Mouse (Mus musculus): ENCODE measurements around the gene Map3k15.

The Map3k15 gene

DNA sequence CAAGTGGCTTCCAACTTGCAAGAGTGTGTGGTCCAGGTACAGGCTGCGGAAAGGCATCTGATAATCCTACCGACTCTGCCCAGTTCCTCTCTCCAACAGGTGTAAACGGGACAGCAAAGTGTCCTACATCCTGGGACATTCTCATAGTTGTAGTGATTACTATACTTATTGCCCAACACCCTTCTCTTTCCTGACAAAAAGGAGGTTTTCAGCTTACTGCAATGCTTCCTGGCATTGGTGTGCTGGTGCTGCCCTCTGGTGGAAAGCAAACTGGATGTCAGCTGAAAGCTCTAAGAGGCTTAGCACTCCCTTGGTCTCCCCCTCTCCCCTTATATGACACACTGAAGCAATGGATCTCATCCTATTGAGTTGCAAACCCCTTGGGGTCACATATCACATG lies 128.4 kb downstream of the Map3k15 start:
- in situ Hi-C loops (cut with MboI; ENCODE audit: unreplicated experiment in 2 of 2), result loop anchor here (5.0 to 25.0 kb wide), 6 partner anchors 51 to 672 kb away; partner anchors contain the start of gene Sh3kbp1 (in 1 of the 2)

DNA sequence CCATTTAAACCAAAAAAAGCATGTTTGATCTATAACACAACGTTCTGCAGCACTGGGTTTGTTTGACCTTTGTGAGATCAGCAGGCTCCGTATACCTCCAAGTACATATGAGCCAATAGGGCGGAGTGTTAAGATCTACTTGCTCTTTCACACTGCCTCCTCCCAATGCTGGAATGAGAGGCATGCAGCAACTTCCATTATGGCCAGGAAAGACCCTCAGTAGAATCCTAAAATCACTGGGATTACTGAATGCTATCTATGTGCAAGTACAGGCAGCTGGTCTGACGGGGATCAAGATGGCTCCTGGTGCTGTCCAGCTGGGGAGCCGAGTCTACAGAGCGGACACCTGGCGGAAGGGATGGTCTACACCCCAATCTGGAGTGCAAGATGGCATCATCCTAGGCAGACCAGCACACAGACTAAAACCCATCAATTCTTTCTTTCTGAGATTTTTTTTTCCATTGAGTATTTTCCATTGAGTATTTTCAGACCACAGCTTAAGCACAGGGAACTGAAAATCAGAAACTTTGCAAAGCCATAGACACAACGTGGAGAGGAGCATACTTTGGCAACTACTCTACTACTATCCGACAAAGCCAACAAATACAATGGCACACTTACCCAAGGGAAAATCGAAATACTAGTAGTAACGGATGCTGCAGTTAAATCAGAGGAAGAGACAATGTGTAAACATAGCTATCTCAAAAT lies 146.1 kb downstream of the Map3k15 start:
- in situ Hi-C loops (cut with MboI; ENCODE audit: unreplicated experiment in 2 of 2), result no loop called here

DNA sequence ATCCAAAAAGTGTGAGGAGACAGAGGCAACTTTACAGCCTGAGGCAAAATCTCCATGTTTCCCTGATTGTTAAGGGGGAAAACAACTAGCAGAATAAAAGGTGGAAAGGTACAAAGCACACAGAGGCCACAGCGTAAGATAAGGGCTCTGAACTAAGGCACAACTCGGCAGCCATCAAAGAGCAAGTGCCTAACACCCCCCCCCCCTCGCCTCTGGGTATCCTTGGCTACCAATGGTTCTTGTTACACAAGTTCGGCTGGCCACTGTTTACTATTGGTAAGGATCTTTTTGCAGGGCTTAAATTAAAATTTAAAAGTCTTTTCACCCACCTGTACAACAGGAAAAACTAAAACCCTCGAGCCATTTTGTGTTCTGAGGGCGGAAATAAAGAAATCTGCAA lies 147.5 kb downstream of the Map3k15 start:
- in situ Hi-C loops (cut with MboI; ENCODE audit: unreplicated experiment in 2 of 2), result no loop called here

- in situ Hi-C loops (cut with MboI; ENCODE audit: unreplicated experiment in 2 of 2), result no loop called here
Observed at GRCm38 (mm10) chrX:160136153-160136552, 147.9 kb downstream of the Map3k15 start.

- in situ Hi-C loops (cut with MboI; ENCODE audit: unreplicated experiment in 2 of 2), result no loop called here
Observed at GRCm38 (mm10) chrX:160137177-160137860, 149.1 kb downstream of the Map3k15 start.

DNA sequence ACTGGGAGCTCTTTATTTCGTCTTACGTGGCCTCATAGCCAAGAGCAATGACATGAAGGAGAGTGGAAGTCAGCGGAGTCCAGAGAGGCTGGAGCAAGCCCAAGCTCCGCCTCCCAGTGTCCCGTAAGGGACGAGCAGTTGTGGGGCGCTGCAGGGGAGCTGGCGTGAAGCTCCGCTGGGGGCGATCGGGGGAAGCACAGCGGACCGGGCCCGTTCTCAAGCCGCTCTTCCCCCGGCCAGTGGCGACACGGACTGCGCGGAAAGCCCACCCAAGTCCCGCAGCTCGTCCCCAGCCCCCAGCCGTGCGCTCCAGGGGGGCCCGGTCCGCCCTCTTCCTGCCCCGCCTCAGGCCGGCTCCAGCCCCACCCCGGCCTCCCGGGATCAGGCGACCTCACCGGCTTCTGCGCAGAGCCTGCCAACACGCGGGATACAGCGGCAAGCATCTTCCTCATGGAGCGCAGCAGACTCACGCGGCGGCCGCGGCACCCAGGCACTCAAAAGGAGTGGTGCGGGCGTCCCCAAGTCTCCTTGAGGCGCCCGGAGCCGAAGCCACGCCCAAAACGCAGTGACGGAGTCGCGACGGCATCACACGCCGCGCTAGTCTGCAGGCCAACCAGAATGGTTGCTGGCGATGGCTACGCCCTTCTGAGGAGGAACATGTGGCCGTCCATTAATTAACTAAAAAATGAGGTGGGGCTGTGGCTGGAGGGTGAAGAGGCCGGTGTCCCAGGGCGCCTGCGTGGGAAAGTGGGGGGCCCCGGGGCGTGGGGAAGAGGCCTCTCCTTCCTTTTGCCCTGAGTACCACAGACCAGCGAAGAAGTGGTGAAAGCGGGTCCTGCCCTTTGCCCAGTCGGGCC lies 149.9 kb downstream of the Map3k15 start, which contains the start of gene Pdha1:
Gene Pdha1 (minus strand): TSS at position 553 of the 857 bp plus-strand sequence.
- in situ Hi-C loops (cut with MboI; ENCODE audit: unreplicated experiment in 2 of 2), result no loop called here

DNA sequence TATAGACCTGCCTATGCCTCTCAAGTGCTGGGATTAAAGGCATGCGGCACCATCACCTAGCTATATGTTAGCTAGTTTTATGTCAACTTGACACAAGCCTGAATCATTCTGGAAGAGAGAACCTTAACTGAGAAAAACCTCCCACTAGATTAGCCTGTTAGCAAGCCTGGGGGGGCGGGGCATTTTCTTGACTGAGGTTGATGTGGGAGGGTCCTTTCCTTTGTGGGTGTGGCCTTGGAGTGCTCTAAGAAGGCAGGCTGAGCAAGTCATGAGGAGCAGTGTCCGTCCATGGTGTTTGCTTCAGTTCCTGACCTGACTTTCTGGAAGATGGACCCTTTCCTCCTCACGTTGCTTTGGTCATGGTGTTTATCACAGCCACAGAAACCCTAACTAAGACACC lies 158.6 kb downstream of the Map3k15 start:
- in situ Hi-C loops (cut with MboI; ENCODE audit: unreplicated experiment in 2 of 2), result no loop called here

GRCm38 (mm10) chrX:160147406-160147805 lies 159.2 kb downstream of the Map3k15 start:
- in situ Hi-C loops (cut with MboI; ENCODE audit: unreplicated experiment in 2 of 2), result no loop called here

- in situ Hi-C loops (cut with MboI; ENCODE audit: unreplicated experiment in 2 of 2), result no loop called here
Observed at GRCm38 (mm10) chrX:160148859-160149258, 160.6 kb downstream of the Map3k15 start.

DNA sequence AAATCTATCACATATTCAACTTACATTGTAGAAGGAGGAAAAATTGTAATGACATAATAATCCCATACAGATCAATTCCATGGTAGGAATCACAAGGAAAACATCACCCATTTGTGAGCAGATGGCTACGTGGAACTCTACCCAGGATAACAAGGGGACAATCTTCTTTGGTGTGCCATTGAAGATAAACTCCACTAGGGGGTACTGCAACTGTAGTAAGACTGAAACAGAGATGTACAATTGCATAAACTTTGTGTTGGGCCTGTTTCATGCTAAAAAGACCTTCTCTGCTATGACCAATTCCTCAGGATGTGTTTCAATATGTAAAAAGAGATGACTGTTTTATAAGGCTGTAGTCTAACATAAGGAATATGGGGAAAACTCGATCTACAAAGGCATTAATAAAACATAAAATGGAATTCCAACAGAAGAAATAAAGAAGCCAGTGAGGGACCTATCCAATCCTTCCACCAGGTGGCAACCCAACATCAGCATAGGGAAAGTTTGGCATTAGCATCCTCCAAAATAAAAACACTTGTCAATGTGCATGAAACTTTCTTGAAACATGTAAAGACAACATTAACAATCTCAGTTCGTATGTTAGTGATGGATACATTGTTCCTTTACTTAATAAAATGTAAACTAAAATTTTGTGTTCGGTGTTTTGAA lies 165.0 kb downstream of the Map3k15 start:
- in situ Hi-C loops (cut with MboI; ENCODE audit: unreplicated experiment in 2 of 2), result no loop called here

DNA sequence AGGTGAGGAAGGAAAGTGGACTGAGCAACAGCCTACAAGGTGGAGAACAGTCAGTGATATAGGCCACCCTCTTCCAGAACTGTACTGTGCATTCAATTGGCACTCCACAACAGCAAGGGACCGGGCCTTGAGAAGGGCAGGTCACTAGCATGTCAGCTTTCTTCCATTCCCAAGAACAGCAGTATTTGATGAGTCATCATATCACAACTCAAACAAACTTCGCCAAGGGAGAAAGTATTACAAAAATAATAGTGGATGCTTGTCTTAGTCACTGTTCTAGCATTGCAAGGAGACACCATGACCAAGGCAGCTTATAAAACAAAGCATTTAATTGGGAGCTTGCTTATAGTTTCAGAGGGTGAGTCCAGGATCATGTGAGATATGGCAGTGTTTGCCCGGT lies 176.0 kb downstream of the Map3k15 start:
- in situ Hi-C loops (cut with MboI; ENCODE audit: unreplicated experiment in 2 of 2), result loop anchor here in 1 of 2 experiments (10.0 kb wide), 1 partner anchor 189 kb away; no protein-coding TSS in a partner anchor

- in situ Hi-C loops (cut with MboI; ENCODE audit: unreplicated experiment in 2 of 2), result loop anchor here (5.0 to 10.0 kb wide), 2 partner anchors 49 to 192 kb away; no protein-coding TSS in a partner anchor
Observed at GRCm38 (mm10) chrX:160166246-160166985, 178.2 kb downstream of the Map3k15 start.

- in situ Hi-C loops (cut with MboI; ENCODE audit: unreplicated experiment in 2 of 2), result loop anchor here in 1 of 2 experiments (5.0 kb wide), 1 partner anchor 198 kb away; no protein-coding TSS in a partner anchor
Observed at GRCm38 (mm10) chrX:160170150-160170549, 181.9 kb downstream of the Map3k15 start.

Measured in v-Abl transformed pro-B cells (cell line).